Mouse (Mus musculus): ENCODE results near the gene Olfr381. TPM values are rescaled to one million over a fixed set of nuclear protein-coding genes. Genes with fewer than 3 reads are reported as not detected.
"Not testable (repeated sequence)": the region's sequence is repeated elsewhere in the genome, so short reads cannot be mapped to it uniquely, and the experiment has no call there.

Gene Olfr381
- total RNA-seq (2017): not detected in 2 replicates

DNA sequence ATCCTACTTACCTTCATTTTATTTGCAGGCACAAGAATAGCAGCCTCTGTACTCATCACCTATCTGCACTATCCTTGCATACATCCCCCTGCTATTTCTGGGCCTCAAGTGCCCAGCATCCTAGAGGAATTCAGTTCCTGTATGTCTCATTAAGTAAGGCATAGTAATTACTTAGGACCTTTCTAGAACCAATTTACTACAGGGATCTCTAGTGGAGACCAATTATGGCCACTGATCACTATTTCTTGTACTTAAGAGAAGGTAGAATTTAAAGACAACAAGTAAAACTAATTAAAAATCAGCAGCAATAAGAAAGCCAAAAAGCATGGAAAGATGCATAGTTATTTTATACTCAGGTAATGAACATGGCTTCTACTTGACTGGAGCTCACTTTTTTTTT is at the start of gene Olfr381:
Gene Olfr381, minus strand, starts transcription at position 101 of the 400 bp plus-strand sequence.
- no peak for ATAC-seq (ENCODE audit: extremely low read depth, insufficient number of reproducible peaks, low FRiP score, poor library complexity, severe bottlenecking)

- ATAC-seq (ENCODE audit: extremely low read depth, insufficient number of reproducible peaks, low FRiP score, poor library complexity, severe bottlenecking): not testable (repeated sequence)
Observed at GRCm38 (mm10) chr11:73528971-73529370, 37.6 kb upstream of the Olfr381 start.

GRCm38 (mm10) chr11:73517097-73517496 is 25.7 kb upstream of the Olfr381 start, which contains the start of gene Olfr382:
Gene Olfr382 (minus strand): TSS chr11:73517197.
- ATAC-seq (ENCODE audit: extremely low read depth, insufficient number of reproducible peaks, low FRiP score, poor library complexity, severe bottlenecking): no peak

DNA sequence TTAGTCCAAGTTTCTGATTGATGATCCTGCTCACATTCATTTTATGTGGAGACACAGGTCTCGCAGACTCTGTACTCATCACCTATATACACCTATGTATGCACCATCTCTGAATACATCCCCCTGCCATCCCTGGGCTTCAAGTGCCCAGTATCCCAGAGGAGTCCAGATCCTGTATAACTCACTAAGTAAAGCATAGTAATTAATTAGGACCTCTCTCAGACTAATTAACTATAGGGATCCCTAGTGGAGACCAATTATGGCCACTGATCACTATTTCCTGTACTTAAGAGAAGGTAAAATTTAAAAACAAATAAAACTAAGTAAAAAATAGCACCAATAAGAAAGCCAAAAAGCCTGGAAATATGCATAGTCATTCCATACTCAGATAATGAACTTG is 34.0 kb downstream of the Olfr381 start, which contains the start of gene Olfr380:
Gene Olfr380, minus strand, starts transcription at position 101 of the 400 bp plus-strand sequence.
- no peak for ATAC-seq (ENCODE audit: extremely low read depth, insufficient number of reproducible peaks, low FRiP score, poor library complexity, severe bottlenecking)

Other genes with a start within 250 kb of the Olfr381 start
- gene Trpv3, start 224.2 kb downstream of the Olfr381 start, total RNA-seq (2017): 0.12 TPM in 1 of 2 replicates, not detected in the other
- gene Aspa, start 162.0 kb downstream of the Olfr381 start, total RNA-seq (2017): 1.9 TPM in 1 of 2 replicates, not detected in the other
- not detected in 2 replicates for gene Gm49340, start 161.9 kb downstream of the Olfr381 start, total RNA-seq (2017)
- gene Spata22, start 161.9 kb downstream of the Olfr381 start, total RNA-seq (2017): not detected in 2 replicates
- not detected in 2 replicates for gene Olfr20, start 140.8 kb downstream of the Olfr381 start, total RNA-seq (2017)
- not detected in 2 replicates for gene Olfr376, start 120.4 kb downstream of the Olfr381 start, total RNA-seq (2017)
- not detected in 2 replicates for gene Olfr1, start 92.0 kb downstream of the Olfr381 start, total RNA-seq (2017)
- gene Olfr378, start 63.1 kb downstream of the Olfr381 start, total RNA-seq (2017): not detected in 2 replicates
- not detected in 2 replicates for gene Olfr380, start 34.1 kb downstream of the Olfr381 start, total RNA-seq (2017)
- not detected in 2 replicates for gene Olfr382, start 25.6 kb upstream of the Olfr381 start, total RNA-seq (2017)
- not detected in 2 replicates for gene Olfr385, start 101.4 kb upstream of the Olfr381 start, total RNA-seq (2017)
- not detected in 2 replicates for gene Olfr384, start 107.0 kb upstream of the Olfr381 start, total RNA-seq (2017)
- gene Zfp735, start 197.2 kb upstream of the Olfr381 start, total RNA-seq (2017): not detected in 2 replicates

All from neutrophil, adult 5-6 weeks (primary cell).